Mouse (Mus musculus): ENCODE measurements around the gene Ect2l. TPM values are rescaled to one million over a fixed set of nuclear protein-coding genes. Genes with fewer than 3 reads are reported as not detected.

Ect2l gene
- polyA plus RNA-seq, 1 experiment from 2014 or later, result 0.34 TPM

GRCm38 (mm10) chr10:18131666-18132650 is 78.7 kb downstream of the Ect2l start:
- Histone ChIP-seq H3K9ac (no peak overlapping the region), H3K27ac (no peak overlapping the region), H3K36me3 (0 out of 2 replicates have a peak, but pooled peaks cover under 1% of the 10 kb centered on the region), H3K9me3 (no peaks in the 10 kb centered on the region), H3K27me3 (no peaks in the 10 kb centered on the region), H3K4me2 (no peak overlapping the region), H3K4me1 (no peaks in the 10 kb centered on the region), H3K4me3 (no peak overlapping the region)
- WGBS, result 86% methylated on average over 10 of the region's 10 CpGs
- ATAC-seq (ENCODE audit: insufficient number of reproducible peaks, insufficient read depth, low FRiP score, low TSS enrichment, low read depth), result no peak

- Histone ChIP-seq H3K27ac (no peak overlapping the region), H3K9ac (no peak overlapping the region), H3K36me3 (peaks cover 11% of the 10 kb centered on the region), H3K4me1 (no peaks in the 10 kb centered on the region), H3K9me3 (no peaks in the 10 kb centered on the region), H3K4me3 (no peak overlapping the region), H3K4me2 (no peak overlapping the region), H3K27me3 (no peaks in the 10 kb centered on the region)
- no peak for ATAC-seq (ENCODE audit: insufficient number of reproducible peaks, insufficient read depth, low FRiP score, low TSS enrichment, low read depth)
- WGBS, result 94% methylated on average over 5 of the region's 5 CpGs
Measured at GRCm38 (mm10) chr10:18130276-18130675, 80.4 kb downstream of the Ect2l start.

- Histone ChIP-seq H3K27me3 (no peaks in the 10 kb centered on the region), H3K9me3 (0 out of 2 replicates have a peak, but pooled peaks cover 3% of the 10 kb centered on the region), H3K4me1 (no peaks in the 10 kb centered on the region; the same call in 1 of the 2 replicates), H3K4me2 (no peak overlapping the region), H3K36me3 (peaks cover 79% of the 10 kb centered on the region), H3K4me3 (no peak overlapping the region), H3K27ac (no peak overlapping the region), H3K9ac (no peak overlapping the region)
- no peak for ATAC-seq (ENCODE audit: insufficient number of reproducible peaks, insufficient read depth, low FRiP score, low TSS enrichment, low read depth)
- 89% methylated on average over 8 of the region's 8 CpGs for WGBS
Measured at GRCm38 (mm10) chr10:18118336-18118735, 92.4 kb downstream of the Ect2l start.

- Histone ChIP-seq H3K9ac (no peak overlapping the region), H3K27me3 (no peaks in the 10 kb centered on the region), H3K36me3 (peaks cover 43% of the 10 kb centered on the region), H3K4me3 (no peak overlapping the region), H3K9me3 (no peaks in the 10 kb centered on the region), H3K27ac (no peak overlapping the region), H3K4me1 (no peaks in the 10 kb centered on the region; the same call in 1 of the 2 replicates), H3K4me2 (no peak overlapping the region)
- ATAC-seq (ENCODE audit: insufficient number of reproducible peaks, insufficient read depth, low FRiP score, low TSS enrichment, low read depth), result no peak
- 82% methylated on average over 10 of the region's 10 CpGs for WGBS
Measured at GRCm38 (mm10) chr10:18113473-18114093, 97.1 kb downstream of the Ect2l start.

- Histone ChIP-seq H3K27me3 (no peaks in the 10 kb centered on the region), H3K27ac (no peak overlapping the region), H3K36me3 (peaks cover 39% of the 10 kb centered on the region), H3K9me3 (no peaks in the 10 kb centered on the region), H3K4me1 (no peaks in the 10 kb centered on the region), H3K4me3 (no peak overlapping the region), H3K4me2 (no peak overlapping the region), H3K9ac (no peak overlapping the region)
- no peak for ATAC-seq (ENCODE audit: insufficient number of reproducible peaks, insufficient read depth, low FRiP score, low TSS enrichment, low read depth)
Measured at GRCm38 (mm10) chr10:18110940-18111339, 99.8 kb downstream of the Ect2l start.

- no peak overlapping the region for H3K4me3 ChIP-seq
- H3K27ac ChIP-seq, result no peak overlapping the region
- ATAC-seq (ENCODE audit: insufficient number of reproducible peaks, insufficient read depth, low FRiP score, low TSS enrichment, low read depth), result no peak
- H3K27me3 ChIP-seq, result no peaks in the 10 kb centered on the region
- H3K9me3 ChIP-seq, result no peaks in the 10 kb centered on the region
- H3K9ac ChIP-seq, result no peak overlapping the region
- H3K4me2 ChIP-seq, result no peak overlapping the region
- WGBS, result 73% methylated on average over 5 of the region's 5 CpGs
- peaks cover 32% of the 10 kb centered on the region for H3K36me3 ChIP-seq
- H3K4me1 ChIP-seq, result no peaks in the 10 kb centered on the region
Measured at GRCm38 (mm10) chr10:18107471-18107870, 103.2 kb downstream of the Ect2l start.

- Histone ChIP-seq H3K9me3 (no peaks in the 10 kb centered on the region), H3K4me1 (no peaks in the 10 kb centered on the region), H3K27ac (no peak overlapping the region), H3K4me2 (no peak overlapping the region), H3K36me3 (peaks cover 31% of the 10 kb centered on the region), H3K4me3 (no peak overlapping the region), H3K9ac (no peak overlapping the region), H3K27me3 (no peaks in the 10 kb centered on the region)
- ATAC-seq (ENCODE audit: insufficient number of reproducible peaks, insufficient read depth, low FRiP score, low TSS enrichment, low read depth), result no peak
- WGBS, result 54% methylated on average over 5 of the region's 5 CpGs
Measured at GRCm38 (mm10) chr10:18102166-18102565, 108.5 kb downstream of the Ect2l start.

- H3K9ac ChIP-seq, result no peak overlapping the region
- H3K36me3 ChIP-seq, result peaks cover 48% of the 10 kb centered on the region
- no peak overlapping the region for H3K27ac ChIP-seq
- no peaks in the 10 kb centered on the region for H3K4me1 ChIP-seq
- H3K27me3 ChIP-seq, result no peaks in the 10 kb centered on the region
- H3K4me3 ChIP-seq, result no peak overlapping the region
- no peak for ATAC-seq (ENCODE audit: insufficient number of reproducible peaks, insufficient read depth, low FRiP score, low TSS enrichment, low read depth)
- peaks cover 8% of the 10 kb centered on the region; the same call in 1 of the 2 replicates for H3K9me3 ChIP-seq
- H3K4me2 ChIP-seq, result no peak overlapping the region
Measured at GRCm38 (mm10) chr10:18090691-18091090, 120.0 kb downstream of the Ect2l start.

GRCm38 (mm10) chr10:18082772-18083171 is 127.9 kb downstream of the Ect2l start:
- no peak overlapping the region for H3K27ac ChIP-seq
- H3K9ac ChIP-seq, result no peak overlapping the region
- H3K4me2 ChIP-seq, result no peak overlapping the region
- H3K27me3 ChIP-seq, result no peaks in the 10 kb centered on the region
- no peak for ATAC-seq (ENCODE audit: insufficient number of reproducible peaks, insufficient read depth, low FRiP score, low TSS enrichment, low read depth)
- peaks cover 11% of the 10 kb centered on the region; the same call in 1 of the 2 replicates for H3K9me3 ChIP-seq
- H3K36me3 ChIP-seq, result peaks cover 9% of the 10 kb centered on the region; the same call in 1 of the 2 replicates
- H3K4me1 ChIP-seq, result peaks cover 11% of the 10 kb centered on the region
- 95% methylated on average over 6 of the region's 6 CpGs for WGBS
- no peak overlapping the region for H3K4me3 ChIP-seq

GRCm38 (mm10) chr10:18081536-18081935 is 129.2 kb downstream of the Ect2l start:
- no peak overlapping the region for H3K27ac ChIP-seq

More at GRCm38 (mm10) chr10:18081536-18081935, 129.2 kb downstream of the Ect2l start:
- WGBS, result 53% methylated on average over 1 of the region's 1 CpGs
- no peak for ATAC-seq (ENCODE audit: insufficient number of reproducible peaks, insufficient read depth, low FRiP score, low TSS enrichment, low read depth)
- no peak overlapping the region for H3K9ac ChIP-seq
- H3K4me1 ChIP-seq, result peaks cover 11% of the 10 kb centered on the region
- no peak overlapping the region for H3K4me3 ChIP-seq
- H3K36me3 ChIP-seq, result peaks cover 13% of the 10 kb centered on the region
- no peaks in the 10 kb centered on the region for H3K27me3 ChIP-seq
- H3K9me3 ChIP-seq, result peaks cover 8% of the 10 kb centered on the region; the same call in 1 of the 2 replicates
- no peak overlapping the region for H3K4me2 ChIP-seq

Measured in embryonic facial prominence, embryonic 13.5 days (tissue).